Mouse (Mus musculus): Measurements from ENCODE around the gene Anxa5. TPM values are rescaled to one million over a fixed set of nuclear protein-coding genes. Genes with fewer than 3 reads are reported as not detected.

Anxa5 gene
- polyA plus RNA-seq, 1 experiment = 313 TPM

GRCm38 (mm10) chr3:36460717-36461116, 15.0 kb downstream of the Anxa5 start:
- TF ChIP-seq POLR2AphosphoS2 (IDR thresholded peaks at IDR 0.05; ENCODE audit: insufficient read length, low read depth) (no peak), MYOD1 (IDR thresholded peaks at IDR 0.05; ENCODE audit: control insufficient read depth in 1 of 3, insufficient read length in 2 of 3, low read depth in 2 of 3) (no peak), TCF3 (IDR thresholded peaks at IDR 0.05; ENCODE audit: insufficient read length, low read depth) (no peak), POLR2A (IDR thresholded peaks at IDR 0.05; ENCODE audit: insufficient read length, low read depth) (no peak), SRF (IDR thresholded peaks at IDR 0.05; ENCODE audit: control insufficient read depth, insufficient read length, low read depth) (no peak), MAX (IDR thresholded peaks at IDR 0.05; ENCODE audit: low read depth) (no peak), REST (IDR thresholded peaks at IDR 0.05; ENCODE audit: insufficient read depth, insufficient read length) (no peak), TCF12 (IDR thresholded peaks at IDR 0.05; ENCODE audit: insufficient read depth, poor library complexity, severe bottlenecking) (no peak), E2F4 (IDR thresholded peaks at IDR 0.05; ENCODE audit: insufficient read depth) (no peak), CEBPB (IDR thresholded peaks at IDR 0.05; ENCODE audit: insufficient read depth, poor library complexity, severe bottlenecking) (no peak), USF1 (IDR thresholded peaks at IDR 0.05; ENCODE audit: low read depth) (no peak), MYOG (IDR thresholded peaks at IDR 0.05; ENCODE audit: control insufficient read depth in 1 of 3, insufficient read depth in 1 of 3, insufficient read length in 2 of 3, low read depth in 2 of 3) (no peak)
- Histone ChIP-seq H3ac (ENCODE audit: control insufficient read depth, insufficient read length) (no peak overlapping the region), H3K4me3 (no peak overlapping the region)

GRCm38 (mm10) chr3:36455566-36455965, 20.1 kb downstream of the Anxa5 start:
- Histone ChIP-seq H3K27me3 (ENCODE audit: control insufficient read depth, insufficient read depth, insufficient read length) (no peaks in the 10 kb centered on the region), H3ac (ENCODE audit: control insufficient read depth, insufficient read length) (no peak overlapping the region), H3K4me2 (ENCODE audit: low read depth) (no peak overlapping the region), H3K4me3 (no peak overlapping the region), H3K36me3 (ENCODE audit: control insufficient read depth, insufficient read depth) (peaks cover 64% of the 10 kb centered on the region), H3K79me2 (ENCODE audit: control insufficient read depth, insufficient read depth) (peaks cover 3% of the 10 kb centered on the region)
- TF ChIP-seq SRF (IDR thresholded peaks at IDR 0.05; ENCODE audit: control insufficient read depth, insufficient read length, low read depth) (no peak), MYOG (IDR thresholded peaks at IDR 0.05; ENCODE audit: control insufficient read depth in 1 of 3, insufficient read depth in 1 of 3, insufficient read length in 2 of 3, low read depth in 2 of 3) (no peak)

More at GRCm38 (mm10) chr3:36460717-36461116, 15.0 kb downstream of the Anxa5 start:
- Histone ChIP-seq H3K36me3 (ENCODE audit: control insufficient read depth, insufficient read depth) (peaks cover 75% of the 10 kb centered on the region), H3K4me2 (ENCODE audit: low read depth) (no peak overlapping the region), H3K79me2 (ENCODE audit: control insufficient read depth, insufficient read depth) (peaks cover 17% of the 10 kb centered on the region), H3K27me3 (ENCODE audit: control insufficient read depth, insufficient read depth, insufficient read length) (no peaks in the 10 kb centered on the region)

DNA sequence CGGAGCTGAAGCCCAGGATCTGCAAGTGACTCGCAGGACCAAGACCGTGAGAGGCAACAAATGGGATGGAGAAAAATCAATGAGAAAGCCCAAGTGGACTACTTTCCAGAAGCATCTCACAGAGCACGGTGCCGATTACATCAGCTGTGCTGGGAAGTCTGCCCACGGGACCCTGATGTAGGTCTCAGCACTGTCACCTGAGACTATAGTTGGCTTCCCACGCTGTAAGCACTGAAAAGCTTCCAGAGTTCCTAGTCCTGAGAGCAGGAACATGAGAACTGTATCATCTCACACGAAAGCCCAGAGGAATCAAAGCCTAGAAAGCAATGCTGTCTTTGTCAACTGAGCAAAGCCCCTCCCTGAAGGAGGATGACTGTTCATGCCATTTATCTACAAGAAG, 20.6 kb downstream of the Anxa5 start:
- peaks cover 62% of the 10 kb centered on the region for H3K36me3 ChIP-seq (ENCODE audit: control insufficient read depth, insufficient read depth)
- H3K79me2 ChIP-seq (ENCODE audit: control insufficient read depth, insufficient read depth) = no peaks in the 10 kb centered on the region
- no peak overlapping the region for H3K4me2 ChIP-seq (ENCODE audit: low read depth)
- TF ChIP-seq SRF (IDR thresholded peaks at IDR 0.05; ENCODE audit: control insufficient read depth, insufficient read length, low read depth) (no peak), TCF12 (IDR thresholded peaks at IDR 0.05; ENCODE audit: insufficient read depth, poor library complexity, severe bottlenecking) (no peak), POLR2AphosphoS2 (IDR thresholded peaks at IDR 0.05; ENCODE audit: insufficient read length, low read depth) (no peak), MYOD1 (IDR thresholded peaks at IDR 0.05; ENCODE audit: control insufficient read depth in 1 of 3, insufficient read length in 2 of 3, low read depth in 2 of 3) (no peak), MAX (IDR thresholded peaks at IDR 0.05; ENCODE audit: low read depth) (no peak), MYOG (IDR thresholded peaks at IDR 0.05; ENCODE audit: control insufficient read depth in 1 of 3, insufficient read depth in 1 of 3, insufficient read length in 2 of 3, low read depth in 2 of 3) (no peak), REST (IDR thresholded peaks at IDR 0.05; ENCODE audit: insufficient read depth, insufficient read length) (no peak), CEBPB (IDR thresholded peaks at IDR 0.05; ENCODE audit: insufficient read depth, poor library complexity, severe bottlenecking) (no peak), TCF3 (IDR thresholded peaks at IDR 0.05; ENCODE audit: insufficient read length, low read depth) (no peak), E2F4 (IDR thresholded peaks at IDR 0.05; ENCODE audit: insufficient read depth) (no peak), POLR2A (IDR thresholded peaks at IDR 0.05; ENCODE audit: insufficient read length, low read depth) (no peak), USF1 (IDR thresholded peaks at IDR 0.05; ENCODE audit: low read depth) (no peak)
- no peak overlapping the region for H3K4me3 ChIP-seq
- no peaks in the 10 kb centered on the region for H3K27me3 ChIP-seq (ENCODE audit: control insufficient read depth, insufficient read depth, insufficient read length)
- H3ac ChIP-seq (ENCODE audit: control insufficient read depth, insufficient read length) = no peak overlapping the region

DNA sequence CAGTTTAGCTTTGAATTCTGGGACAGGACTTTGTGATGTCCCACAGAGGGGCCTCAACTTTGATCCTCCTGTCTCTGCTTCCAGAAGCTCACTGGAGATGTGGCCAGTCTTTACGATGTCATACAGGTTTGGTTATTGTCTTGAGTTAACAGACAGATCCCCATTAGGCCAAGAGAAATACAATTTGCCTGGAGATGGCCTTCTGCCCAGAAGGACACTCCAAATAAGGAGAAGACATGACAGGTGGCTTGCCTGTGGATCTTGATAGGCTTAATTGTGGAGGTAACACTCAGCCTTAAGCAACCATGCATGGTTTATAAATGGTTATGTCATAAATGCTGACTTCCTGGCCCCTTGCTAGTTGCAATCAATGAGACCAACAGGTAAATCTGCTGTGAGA, 23.2 kb downstream of the Anxa5 start:
- Histone ChIP-seq H3K79me2 (ENCODE audit: control insufficient read depth, insufficient read depth) (no peaks in the 10 kb centered on the region), H3K27me3 (ENCODE audit: control insufficient read depth, insufficient read depth, insufficient read length) (no peaks in the 10 kb centered on the region), H3ac (ENCODE audit: control insufficient read depth, insufficient read length) (no peak overlapping the region), H3K4me2 (ENCODE audit: low read depth) (no peak overlapping the region), H3K36me3 (ENCODE audit: control insufficient read depth, insufficient read depth) (peaks cover 54% of the 10 kb centered on the region), H3K4me3 (no peak overlapping the region)
- TF ChIP-seq SRF (IDR thresholded peaks at IDR 0.05; ENCODE audit: control insufficient read depth, insufficient read length, low read depth) = peak; percentile 89
- peak in 2 of 3 experiments; percentile 66 to 72 for TF ChIP-seq MYOD1 (IDR thresholded peaks at IDR 0.05; ENCODE audit: control insufficient read depth in 1 of 3, insufficient read length in 2 of 3, low read depth in 2 of 3)
- no peak for TF ChIP-seq TCF12 (IDR thresholded peaks at IDR 0.05; ENCODE audit: insufficient read depth, poor library complexity, severe bottlenecking)

GRCm38 (mm10) chr3:36449292-36450165, 26.2 kb downstream of the Anxa5 start:
- no peak overlapping the region for H3K4me3 ChIP-seq
- H3K36me3 ChIP-seq (ENCODE audit: control insufficient read depth, insufficient read depth) = peaks cover 57% of the 10 kb centered on the region
- H3ac ChIP-seq (ENCODE audit: control insufficient read depth, insufficient read length) = no peak overlapping the region
- peak in 1 of 3 experiments; percentile 45 for TF ChIP-seq MYOD1 (IDR thresholded peaks at IDR 0.05; ENCODE audit: control insufficient read depth in 1 of 3, insufficient read length in 2 of 3, low read depth in 2 of 3)
- no peak for TF ChIP-seq TCF12 (IDR thresholded peaks at IDR 0.05; ENCODE audit: insufficient read depth, poor library complexity, severe bottlenecking)
- peak; percentile 22 for TF ChIP-seq REST (IDR thresholded peaks at IDR 0.05; ENCODE audit: insufficient read depth, insufficient read length)
- TF ChIP-seq CEBPB (IDR thresholded peaks at IDR 0.05; ENCODE audit: insufficient read depth, poor library complexity, severe bottlenecking) = peak; percentile 70
- TF ChIP-seq MYOG (IDR thresholded peaks at IDR 0.05; ENCODE audit: control insufficient read depth in 1 of 3, insufficient read depth in 1 of 3, insufficient read length in 2 of 3, low read depth in 2 of 3) = no peak
- H3K4me2 ChIP-seq (ENCODE audit: low read depth) = peak overlapping the region; percentile 63
- H3K27me3 ChIP-seq (ENCODE audit: control insufficient read depth, insufficient read depth, insufficient read length) = no peaks in the 10 kb centered on the region
- H3K79me2 ChIP-seq (ENCODE audit: control insufficient read depth, insufficient read depth) = no peaks in the 10 kb centered on the region

All from myocyte (in vitro differentiated cells).